Mouse (Mus musculus) lung, postnatal 0 days (tissue): ENCODE results near the gene Gpc4.

Experiments
- CTCF ChIP-seq: IDR thresholded peaks from 2 replicates; pipeline ENCODE4 v1.5.1; 2016; ENCODE audit warnings: antibody characterized with exemption, mild to moderate bottlenecking
- EP300 ChIP-seq: IDR thresholded peaks from 2 replicates; pipeline ENCODE4 v1.6.1; 2016; ENCODE audit warnings: antibody characterized with exemption, mild to moderate bottlenecking, control low read depth

DNA sequence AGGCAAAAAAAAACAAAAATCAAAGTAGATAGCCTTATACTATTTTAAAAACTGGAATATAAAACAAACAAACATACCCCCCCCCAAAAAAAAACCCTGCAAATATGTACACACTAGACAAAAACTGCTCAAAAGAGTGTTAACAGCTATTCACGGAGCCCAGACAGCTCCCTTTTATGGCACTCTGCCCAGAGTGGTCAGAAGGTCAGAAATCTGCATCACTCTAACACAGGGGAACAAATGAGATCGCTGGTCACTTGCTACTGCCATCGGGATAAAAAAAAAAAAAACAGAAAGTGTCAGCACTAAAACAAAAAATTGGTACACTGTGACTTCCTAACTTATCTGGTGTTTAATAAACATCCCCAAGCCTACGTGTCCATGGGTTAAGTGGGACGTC is 113.0 kb downstream of the Gpc4 start:
- no peak for TF ChIP-seq CTCF
- no peak for TF ChIP-seq EP300
